Mouse (Mus musculus) ES-Bruce4 (cell line): ENCODE data around the gene Mdfi. TPM values are rescaled to one million over a fixed set of nuclear protein-coding genes. Genes with fewer than 3 reads are reported as not detected.

Experiments
- H3K27ac ChIP-seq: 2 replicates; pipeline ENCODE4 v1.5.1; 2012; ENCODE audit warnings: low read length, inconsistent platforms; ENCODE audit not compliant: insufficient read depth
- H3K27me3 ChIP-seq: 2 replicates; pipeline ENCODE4 v1.6.1; 2012; ENCODE audit warnings: mild to moderate bottlenecking, low read length, inconsistent platforms; ENCODE audit not compliant: control insufficient read depth, poor library complexity, insufficient read depth, severe bottlenecking
- H3K36me3 ChIP-seq: 2 replicates; pipeline ENCODE4 v1.6.1; 2012; ENCODE audit warnings: inconsistent platforms, mild to moderate bottlenecking, low read length, moderate library complexity; ENCODE audit not compliant: control insufficient read depth, poor library complexity, insufficient read depth, severe bottlenecking
- H3K4me1 ChIP-seq: one replicate; pipeline ENCODE4 v1.8.1; 2011; ENCODE audit warnings: low read length; ENCODE audit not compliant: control insufficient read depth, insufficient read depth
- H3K4me3 ChIP-seq: 2 replicates; pipeline ENCODE4 v1.5.1; 2011; ENCODE audit warnings: low read depth, mild to moderate bottlenecking, low read length
- H3K9ac ChIP-seq: 2 replicates; pipeline ENCODE4 v1.6.1; 2012; ENCODE audit warnings: low read depth, mild to moderate bottlenecking, inconsistent platforms; ENCODE audit not compliant: poor library complexity, severe bottlenecking
- H3K9me3 ChIP-seq: replicated peaks from 2 replicates; pipeline ENCODE4 v1.6.1; 2012; ENCODE audit warnings: mild to moderate bottlenecking, low read length, inconsistent platforms; ENCODE audit not compliant: control insufficient read depth, poor library complexity, insufficient read depth, severe bottlenecking
- CTCF ChIP-seq: IDR thresholded peaks from one replicate; pipeline ENCODE4 v1.8.1; 2011; ENCODE audit warnings: low read depth, low read length
- EP300 ChIP-seq: IDR thresholded peaks from 2 replicates; pipeline ENCODE4 v1.6.1; 2011; ENCODE audit warnings: low read depth, low read length; ENCODE audit not compliant: insufficient read depth
- POLR2A ChIP-seq: IDR thresholded peaks from one replicate; pipeline ENCODE4 v1.8.1; 2011; ENCODE audit warnings: low read length; ENCODE audit not compliant: insufficient read depth
- polyA plus RNA-seq: library from polyadenylated mRNA; stranded (reverse); fragments of >200 nt; gene quantifications from 2 replicates; pipeline ENCODE4 v1.2.4, GENCODE M21; 2011; ENCODE audit warnings: low read depth; ENCODE audit not compliant: missing spikeins, insufficient read depth, insufficient read length

The Mdfi gene
- polyA plus RNA-seq, 1 experiment = 22.3 TPM

GRCm38 (mm10) chr17:47768707-47769276 lies 65.7 kb downstream of the Mdfi start:
- no peaks in the 10 kb centered on the region for H3K27me3 ChIP-seq
- H3K36me3 ChIP-seq = no peaks in the 10 kb centered on the region
- H3K4me3 ChIP-seq = no peak overlapping the region
- H3K9me3 ChIP-seq = no peaks in the 10 kb centered on the region
- H3K9ac ChIP-seq = no peak overlapping the region
- H3K4me1 ChIP-seq = peaks cover 9% of the 10 kb centered on the region
- H3K27ac ChIP-seq = no peak overlapping the region
- TF ChIP-seq CTCF (peak; percentile 71), EP300 (no peak)

- Histone ChIP-seq H3K36me3 (no peaks in the 10 kb centered on the region), H3K4me1 (peaks cover 9% of the 10 kb centered on the region), H3K27ac (no peak overlapping the region), H3K9me3 (no peaks in the 10 kb centered on the region), H3K9ac (no peak overlapping the region), H3K27me3 (no peaks in the 10 kb centered on the region), H3K4me3 (no peak overlapping the region)
- TF ChIP-seq POLR2A (no peak), EP300 (no peak), CTCF (no peak)
These were observed 66.9 kb downstream of the Mdfi start for GRCm38 (mm10) chr17:47767456-47768141.

GRCm38 (mm10) chr17:47767081-47767455 lies 67.4 kb downstream of the Mdfi start:
- H3K4me1 ChIP-seq = peaks cover 9% of the 10 kb centered on the region
- H3K27me3 ChIP-seq = no peaks in the 10 kb centered on the region
- no peak overlapping the region for H3K4me3 ChIP-seq
- H3K9me3 ChIP-seq = no peaks in the 10 kb centered on the region
- no peak for TF ChIP-seq CTCF
- TF ChIP-seq POLR2A = no peak
- no peak for TF ChIP-seq EP300
- no peak overlapping the region for H3K9ac ChIP-seq
- H3K36me3 ChIP-seq = no peaks in the 10 kb centered on the region
- H3K27ac ChIP-seq = no peak overlapping the region

- Histone ChIP-seq H3K36me3 (no peaks in the 10 kb centered on the region), H3K4me1 (peaks cover 9% of the 10 kb centered on the region), H3K9ac (no peak overlapping the region), H3K9me3 (no peaks in the 10 kb centered on the region), H3K27me3 (no peaks in the 10 kb centered on the region), H3K4me3 (no peak overlapping the region), H3K27ac (no peak overlapping the region)
- no peak for TF ChIP-seq POLR2A
- no peak for TF ChIP-seq EP300
- no peak for TF ChIP-seq CTCF
These were observed 68.0 kb downstream of the Mdfi start for GRCm38 (mm10) chr17:47766407-47767043.

- H3K9ac ChIP-seq = no peak overlapping the region
These were observed 68.5 kb downstream of the Mdfi start for GRCm38 (mm10) chr17:47765986-47766385.

More at GRCm38 (mm10) chr17:47765986-47766385, 68.5 kb downstream of the Mdfi start:
- Histone ChIP-seq H3K27me3 (no peaks in the 10 kb centered on the region), H3K27ac (no peak overlapping the region), H3K4me3 (no peak overlapping the region), H3K9me3 (no peaks in the 10 kb centered on the region), H3K4me1 (peaks cover 9% of the 10 kb centered on the region), H3K36me3 (no peaks in the 10 kb centered on the region)
- TF ChIP-seq CTCF (no peak), POLR2A (no peak), EP300 (no peak)

Other genes starting within 250 kb of the Mdfi start
- 24.9 and 25.7 TPM in 2 replicates for gene Bysl, start 223.2 kb downstream of the Mdfi start, polyA plus RNA-seq
- gene Med20, start 223.1 kb downstream of the Mdfi start, polyA plus RNA-seq = 26.4 and 36.9 TPM in 2 replicates
- 4.5 and 11.9 TPM in 2 replicates for gene Gm20517, start 223.1 kb downstream of the Mdfi start, polyA plus RNA-seq
- gene Usp49, start 204.0 kb downstream of the Mdfi start, polyA plus RNA-seq = 15.8 and 16.8 TPM in 2 replicates
- 221 and 231 TPM in 2 replicates for gene Tomm6, start 146.3 kb downstream of the Mdfi start, polyA plus RNA-seq
- 14.0 and 14.5 TPM in 2 replicates for gene Frs3, start 145.7 kb downstream of the Mdfi start, polyA plus RNA-seq
- 0.24 and 1.0 TPM in 2 replicates for gene Gm21981, start 140.2 kb downstream of the Mdfi start, polyA plus RNA-seq
- gene Prickle4, start 140.0 kb downstream of the Mdfi start, polyA plus RNA-seq = 2.0 and 2.2 TPM in 2 replicates
- gene Pgc, start 107.8 kb downstream of the Mdfi start, polyA plus RNA-seq = 4.9 and 5.0 TPM in 2 replicates
- 13.5 and 13.7 TPM in 2 replicates for gene Tfeb, start 97.7 kb downstream of the Mdfi start, polyA plus RNA-seq
- gene Foxp4, start 90.0 kb upstream of the Mdfi start, polyA plus RNA-seq = 44.2 and 52.3 TPM in 2 replicates
- gene 1700122O11Rik, start 203.6 kb upstream of the Mdfi start, polyA plus RNA-seq = not detected in 2 replicates